Mouse (Mus musculus): ENCODE data around the gene Dgkz.

Dgkz gene

DNA sequence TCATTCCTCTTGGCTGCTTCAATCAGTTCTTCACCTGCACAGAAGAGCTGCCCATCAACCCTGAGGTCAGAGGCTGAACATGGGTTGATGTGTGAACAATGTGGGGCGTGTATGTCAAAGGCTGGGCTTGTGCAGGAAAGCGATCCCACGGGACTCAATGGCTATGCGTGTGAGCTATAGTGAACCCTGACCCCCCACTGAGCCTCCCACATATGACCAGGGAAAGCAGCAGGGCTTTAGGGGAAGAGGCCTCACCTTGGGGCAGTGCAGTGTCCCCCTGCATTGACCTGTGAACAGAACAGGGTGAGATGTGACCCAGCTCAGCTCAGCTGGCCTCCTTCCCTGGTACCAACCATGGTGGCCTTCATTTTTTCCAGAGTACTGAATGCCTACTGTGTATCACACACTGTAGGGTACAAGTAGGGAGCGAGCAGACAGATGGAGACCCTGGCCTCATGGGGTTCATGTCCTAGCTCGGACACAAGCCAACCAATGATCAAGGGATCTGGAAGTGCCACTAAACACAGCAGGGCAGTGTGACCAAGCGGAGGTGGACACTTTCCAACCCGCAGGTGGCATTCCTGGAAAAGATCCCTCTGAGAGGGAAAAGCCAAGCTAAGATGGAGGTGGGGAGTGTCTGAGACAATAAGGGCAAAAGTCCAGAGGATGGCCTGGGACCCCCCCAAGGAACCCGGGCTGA, 40.7 kb downstream of the Dgkz start:
- no peak for DNase-seq (ENCODE audit: extremely low spot score)

DNA sequence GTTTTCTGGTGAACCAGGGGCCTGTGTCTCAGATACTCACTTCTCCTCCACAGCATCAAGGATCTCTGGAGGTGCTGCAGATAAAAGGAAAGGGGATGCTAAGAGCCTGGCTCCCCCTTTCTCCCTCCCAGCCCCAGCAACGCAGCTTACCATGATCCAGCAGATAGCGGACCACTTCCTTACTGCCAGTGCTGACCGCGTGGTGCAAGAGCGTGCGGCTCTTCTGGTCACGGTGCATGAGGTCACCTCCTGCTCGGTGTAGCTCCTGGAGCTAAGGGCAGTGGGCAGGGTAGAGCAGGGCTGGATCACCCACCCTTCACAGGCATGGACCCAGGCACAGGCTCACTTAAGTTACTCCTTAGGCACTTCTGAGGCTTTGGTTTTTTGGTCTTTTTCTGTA, 41.6 kb downstream of the Dgkz start:
- DNase-seq (ENCODE audit: extremely low spot score) = no peak

DNA sequence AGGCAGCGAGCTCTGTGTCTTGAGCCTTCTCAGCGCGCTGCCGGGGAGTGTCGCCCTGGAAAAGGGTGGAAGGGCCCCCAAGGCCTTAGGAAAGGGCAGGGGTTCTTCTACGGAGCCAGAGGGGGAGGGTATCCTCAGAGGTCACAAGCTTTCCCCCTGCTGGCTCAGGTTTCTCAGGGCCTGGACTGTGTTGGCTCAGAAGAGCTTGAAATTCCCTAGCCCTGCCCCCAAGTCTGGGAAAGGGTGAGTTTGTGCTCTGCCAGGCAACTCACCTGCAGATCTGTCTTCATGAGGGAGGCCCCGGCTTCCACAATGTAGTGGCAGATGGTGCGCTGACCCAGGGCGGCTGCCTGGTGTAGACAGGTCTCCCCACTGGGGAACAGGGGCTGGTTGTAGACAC, 42.2 kb downstream of the Dgkz start:
- DNase-seq (ENCODE audit: extremely low spot score) = peak; percentile 75

DNA sequence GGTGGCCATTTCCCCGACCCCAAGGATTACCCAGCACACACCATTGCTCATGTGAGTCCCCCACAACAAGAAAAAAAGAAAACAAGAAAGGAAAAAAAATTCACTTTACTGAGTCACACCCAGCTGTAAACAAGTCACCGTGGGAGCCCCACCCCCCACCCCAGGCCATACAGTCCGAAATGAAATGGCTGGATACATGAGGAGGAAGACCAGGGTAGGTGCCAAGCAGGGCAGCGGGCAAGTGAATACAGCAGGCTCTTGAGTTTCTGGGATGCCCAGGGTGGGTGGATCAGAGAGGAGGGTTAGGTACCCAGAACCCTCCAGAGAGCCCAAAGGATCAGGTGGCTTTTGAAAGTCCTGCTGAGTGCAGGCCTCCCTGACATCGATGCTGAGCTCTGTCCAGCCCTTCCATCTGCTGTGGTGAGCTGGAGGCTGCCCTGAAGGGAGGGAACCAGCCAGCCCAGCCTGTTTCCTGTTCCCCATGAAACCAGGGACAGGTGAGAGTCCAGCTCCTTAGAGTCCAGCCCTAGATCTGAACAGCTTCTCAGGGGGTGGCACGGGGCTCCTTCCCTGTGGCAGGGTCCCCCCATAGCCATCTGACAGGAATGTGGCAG, 42.8 kb downstream of the Dgkz start:
- DNase-seq (ENCODE audit: extremely low spot score) = peak; percentile 65

DNA sequence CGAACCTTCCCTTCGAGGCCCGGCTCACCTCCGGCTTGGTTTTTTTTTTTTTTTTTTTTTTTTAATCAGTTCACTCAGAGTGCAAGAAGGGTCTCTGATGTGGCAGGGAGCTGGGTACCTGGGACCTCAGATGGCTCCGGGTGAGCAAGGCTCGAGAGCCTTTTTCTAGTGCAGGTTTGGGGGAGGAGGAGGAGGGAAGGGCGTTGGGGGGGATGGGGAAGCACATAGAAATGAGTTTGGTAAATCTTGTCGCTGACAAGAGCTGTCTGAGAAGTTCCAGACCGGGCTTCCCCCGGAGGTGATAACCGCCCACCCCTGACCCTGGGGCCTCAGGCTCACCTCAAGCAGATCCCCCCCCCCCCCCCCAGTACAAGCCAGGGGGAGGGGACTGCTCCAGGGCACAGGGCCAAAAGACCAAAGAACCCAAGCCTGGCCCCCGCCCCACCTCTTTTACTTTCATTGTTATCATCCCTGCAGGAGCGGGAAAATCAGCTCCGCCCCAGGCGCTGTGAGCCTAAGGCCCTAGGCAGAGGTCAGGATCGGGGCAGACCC, 43.4 kb downstream of the Dgkz start, which contains the start of gene Mdk:
Gene Mdk (minus strand): TSS at position 138 of the 552 bp plus-strand sequence.
- peak; percentile 94 for DNase-seq (ENCODE audit: extremely low spot score)

DNA sequence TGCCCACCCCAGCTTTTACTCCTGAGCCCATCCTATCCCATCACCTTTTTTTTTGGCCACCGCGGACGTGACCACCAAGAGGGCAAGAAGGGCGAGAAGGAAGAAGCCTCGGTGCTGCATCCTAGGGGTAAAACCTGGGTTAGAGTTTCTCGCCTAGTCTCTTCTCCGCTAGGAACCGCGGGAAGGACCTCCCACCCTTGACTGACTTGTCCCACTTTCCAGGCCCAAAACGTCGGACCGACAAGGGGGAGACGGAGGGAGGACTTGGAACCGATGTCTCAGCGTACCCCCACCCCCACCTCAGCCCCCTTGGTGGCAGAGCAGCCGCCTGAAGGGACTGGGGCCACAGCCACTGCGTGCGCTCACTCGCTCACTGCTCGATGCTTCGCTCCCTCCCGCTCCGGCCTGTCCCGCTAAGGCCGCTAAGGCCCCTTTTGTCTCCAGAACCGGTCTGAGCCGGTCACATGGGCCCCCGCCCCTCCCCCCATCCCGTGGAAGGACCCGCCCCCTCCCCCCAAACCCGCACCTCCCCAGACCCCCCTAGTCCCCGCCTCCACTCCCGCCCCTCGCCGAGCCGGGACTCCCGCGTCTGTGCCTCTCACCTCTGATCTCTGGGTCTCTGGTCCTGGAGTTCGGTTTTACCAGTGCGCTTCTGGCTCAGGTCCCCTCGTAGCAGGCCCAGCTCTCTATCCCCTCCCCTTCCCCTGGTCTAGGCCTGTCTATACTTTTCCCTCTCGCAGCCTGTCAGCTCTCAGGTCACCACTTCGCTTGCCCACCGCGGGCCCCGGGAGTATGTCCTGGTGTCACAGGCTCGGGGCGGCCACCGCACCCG, 44.1 kb downstream of the Dgkz start:
- peak; percentile 97 for DNase-seq (ENCODE audit: extremely low spot score)

DNA sequence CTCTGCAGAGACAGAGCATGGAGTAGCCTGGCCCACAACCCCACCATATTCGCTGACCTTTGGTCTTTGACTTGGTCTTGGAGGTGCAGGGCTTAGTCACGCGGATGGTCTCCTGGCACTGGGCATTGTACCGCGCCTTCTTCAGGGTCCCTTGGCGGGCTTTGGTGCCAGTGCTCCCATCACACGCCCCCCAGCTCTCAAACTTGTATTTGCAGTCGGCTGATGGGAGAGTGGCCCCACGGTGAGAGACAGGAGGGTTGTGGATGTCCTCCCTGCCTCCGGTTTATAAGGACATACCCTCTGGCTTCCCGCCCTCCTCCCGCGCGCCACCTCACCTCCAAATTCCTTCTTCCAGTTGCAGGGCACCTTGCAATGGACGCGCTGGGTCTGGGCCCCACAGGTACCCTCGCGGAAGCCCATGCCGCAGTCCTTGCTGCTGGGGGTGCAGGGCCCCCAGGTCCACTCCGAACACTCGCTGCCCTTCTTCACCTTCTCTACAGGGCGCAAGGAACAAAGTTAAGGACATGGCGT, 44.8 kb downstream of the Dgkz start:
- DNase-seq (ENCODE audit: extremely low spot score) = peak; percentile 61

DNA sequence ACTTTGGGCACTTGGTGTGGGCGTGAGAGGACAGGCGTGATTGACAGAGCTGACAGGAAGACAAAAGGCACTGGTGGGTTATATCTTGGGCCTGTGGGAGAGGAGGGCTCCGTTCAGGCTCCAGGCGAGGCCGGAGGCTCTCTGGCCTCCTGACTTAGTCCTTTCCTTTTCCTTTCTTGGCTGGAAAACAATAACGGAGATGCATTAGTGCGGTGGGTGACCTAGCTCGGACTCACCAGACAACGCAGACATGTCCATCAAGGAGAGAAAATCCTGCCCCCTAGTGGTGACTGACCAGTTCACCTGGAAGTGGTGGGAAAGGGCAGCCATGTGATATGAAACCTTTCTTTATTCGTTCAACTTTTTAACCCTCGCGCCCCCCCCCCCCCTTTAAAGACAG, 45.7 kb downstream of the Dgkz start:
- DNase-seq (ENCODE audit: extremely low spot score) = peak; percentile 89

DNA sequence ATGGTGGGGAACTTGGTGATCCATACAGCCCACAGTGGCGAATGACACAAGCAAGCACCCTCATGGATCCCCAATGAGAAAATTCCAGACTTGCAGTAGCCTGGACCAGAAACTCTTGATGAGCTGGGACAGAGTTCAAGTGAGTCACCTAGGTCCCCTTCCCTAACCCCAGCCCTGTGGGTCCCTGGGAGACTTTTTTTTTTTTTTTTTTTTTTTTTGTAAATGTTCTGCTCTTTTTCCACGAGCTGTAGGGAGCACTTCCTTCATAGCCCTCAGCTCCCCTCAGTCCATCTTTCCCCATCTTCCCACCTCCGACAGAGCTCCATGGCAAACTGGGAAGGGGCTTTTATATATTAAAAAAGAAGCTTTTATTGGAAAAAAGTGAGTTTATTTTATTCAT, 46.2 kb downstream of the Dgkz start:
- DNase-seq (ENCODE audit: extremely low spot score) = no peak

DNA sequence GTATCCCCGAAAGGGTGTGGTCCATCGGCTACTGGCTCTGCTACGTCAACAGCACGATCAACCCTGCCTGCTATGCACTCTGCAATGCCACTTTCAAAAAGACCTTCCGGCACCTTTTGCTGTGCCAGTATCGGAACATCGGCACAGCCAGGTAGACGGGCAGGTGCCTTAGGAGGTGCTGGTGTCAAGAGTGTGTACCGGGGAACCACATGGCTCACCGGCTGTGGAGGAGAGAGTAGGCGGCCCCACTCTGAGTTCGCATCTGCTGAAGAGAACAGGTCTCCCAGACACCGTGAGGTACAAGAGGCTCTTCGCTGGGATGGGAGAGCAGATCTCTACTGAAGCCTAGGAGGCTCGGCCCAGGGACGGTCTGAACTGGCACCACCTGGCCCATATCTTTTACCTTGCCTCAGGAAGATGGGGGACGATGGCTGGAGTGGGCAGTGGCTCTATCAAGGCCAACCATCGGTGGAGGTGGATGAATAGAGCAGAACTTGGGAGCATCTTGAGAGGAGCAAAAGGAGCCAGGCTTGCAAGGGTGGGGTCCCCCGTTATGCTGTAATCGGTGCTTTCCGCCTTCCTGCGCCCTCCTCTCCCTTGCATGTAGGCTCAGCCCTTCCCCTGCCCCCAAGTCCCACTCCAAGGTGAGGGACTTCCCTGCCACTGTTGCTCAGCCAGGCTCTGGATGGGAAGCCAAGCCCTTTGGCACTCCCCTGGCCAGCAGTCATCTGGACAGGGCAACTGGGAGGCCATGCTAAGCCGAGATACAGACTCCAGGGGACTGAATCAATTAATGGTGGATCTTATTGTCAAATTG, 46.9 kb downstream of the Dgkz start:
- peak; percentile 43 for DNase-seq (ENCODE audit: extremely low spot score)

DNA sequence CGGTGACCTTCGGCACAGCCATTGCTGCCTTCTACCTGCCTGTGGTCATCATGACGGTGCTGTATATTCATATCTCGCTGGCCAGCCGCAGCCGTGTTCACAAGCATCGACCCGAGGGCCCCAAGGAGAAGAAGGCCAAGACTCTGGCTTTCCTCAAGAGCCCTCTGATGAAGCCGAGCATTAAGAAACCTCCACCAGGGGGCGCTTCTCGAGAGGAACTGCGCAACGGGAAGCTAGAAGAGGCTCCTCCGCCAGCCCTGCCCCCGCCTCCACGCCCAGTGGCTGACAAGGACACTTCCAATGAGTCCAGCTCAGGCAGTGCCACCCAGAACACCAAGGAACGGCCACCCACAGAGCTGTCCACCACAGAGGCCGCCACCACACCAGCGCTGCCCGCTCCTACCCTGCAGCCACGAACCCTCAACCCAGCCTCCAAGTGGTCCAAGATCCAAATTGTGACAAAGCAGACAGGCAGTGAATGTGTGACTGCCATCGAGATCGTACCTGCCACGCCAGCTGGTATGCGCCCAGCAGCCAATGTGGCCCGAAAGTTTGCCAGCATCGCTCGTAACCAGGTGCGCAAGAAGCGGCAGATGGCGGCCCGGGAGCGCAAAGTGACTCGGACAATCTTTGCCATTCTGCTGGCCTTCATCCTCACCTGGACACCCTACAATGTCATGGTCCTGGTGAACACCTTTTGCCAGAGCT, 47.7 kb downstream of the Dgkz start:
- peak; percentile 85 for DNase-seq (ENCODE audit: extremely low spot score)

DNA sequence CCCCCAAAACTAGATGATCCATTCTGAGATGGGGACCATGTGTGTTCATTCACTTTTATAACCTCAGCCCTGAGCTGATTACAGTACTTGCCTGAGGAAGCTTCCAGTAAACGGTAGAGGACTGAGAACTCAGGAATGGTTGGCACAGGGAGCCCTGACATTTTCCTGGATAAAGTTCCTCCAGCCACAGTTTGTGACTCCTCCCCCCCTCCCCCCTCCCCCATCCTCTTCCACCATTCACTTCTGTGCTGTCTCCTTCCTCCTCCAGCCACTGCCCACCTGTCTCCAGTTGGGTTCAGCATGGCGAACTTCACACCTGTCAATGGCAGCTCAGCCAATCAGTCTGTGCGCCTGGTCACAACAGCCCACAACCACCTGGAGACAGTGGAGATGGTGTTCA, 48.7 kb downstream of the Dgkz start, which contains the start of gene Chrm4:
Gene Chrm4 (plus strand): TSS at position 301 of the 400 bp plus-strand sequence.
- no peak for DNase-seq (ENCODE audit: extremely low spot score)

DNA sequence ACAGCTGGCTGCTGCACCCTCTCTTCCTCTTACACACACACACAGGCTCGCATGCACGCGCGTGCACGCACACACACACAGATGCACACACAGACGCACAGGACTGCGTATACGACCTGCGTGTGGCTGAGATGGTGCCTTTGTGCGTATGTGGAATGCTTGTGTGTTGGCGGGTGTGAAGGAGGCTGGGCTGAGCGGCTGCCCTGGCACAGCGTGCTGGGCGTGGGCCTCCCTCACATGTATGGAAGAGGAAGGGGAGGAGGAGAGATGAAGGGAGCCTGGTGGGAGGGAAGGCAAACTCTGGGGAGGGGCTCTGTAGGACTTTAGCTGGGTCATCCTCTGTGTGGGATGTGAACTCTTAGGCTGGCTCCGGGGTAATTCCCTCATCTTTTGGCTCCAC, 50.2 kb downstream of the Dgkz start:
- no peak for DNase-seq (ENCODE audit: extremely low spot score)

DNA sequence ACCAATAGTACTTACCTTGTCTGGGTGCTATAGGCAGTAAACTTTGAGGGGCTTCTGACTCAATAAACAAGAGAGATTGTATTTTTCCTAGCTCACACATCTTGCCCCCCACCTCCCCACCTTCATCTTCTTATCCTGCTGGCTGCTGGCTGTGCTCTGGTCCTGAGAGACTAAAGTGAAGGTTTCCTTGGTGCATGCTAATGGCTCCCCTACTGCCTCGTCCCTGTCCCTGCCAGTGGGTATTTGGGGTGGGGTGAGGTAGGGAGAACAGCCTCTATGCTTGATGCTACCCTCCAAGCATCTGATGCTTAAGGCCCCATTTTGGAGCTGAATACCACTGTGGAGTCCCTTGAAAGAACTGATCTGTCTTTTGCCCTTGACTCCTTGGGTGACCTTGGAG, 50.9 kb downstream of the Dgkz start:
- no peak for DNase-seq (ENCODE audit: extremely low spot score)

DNA sequence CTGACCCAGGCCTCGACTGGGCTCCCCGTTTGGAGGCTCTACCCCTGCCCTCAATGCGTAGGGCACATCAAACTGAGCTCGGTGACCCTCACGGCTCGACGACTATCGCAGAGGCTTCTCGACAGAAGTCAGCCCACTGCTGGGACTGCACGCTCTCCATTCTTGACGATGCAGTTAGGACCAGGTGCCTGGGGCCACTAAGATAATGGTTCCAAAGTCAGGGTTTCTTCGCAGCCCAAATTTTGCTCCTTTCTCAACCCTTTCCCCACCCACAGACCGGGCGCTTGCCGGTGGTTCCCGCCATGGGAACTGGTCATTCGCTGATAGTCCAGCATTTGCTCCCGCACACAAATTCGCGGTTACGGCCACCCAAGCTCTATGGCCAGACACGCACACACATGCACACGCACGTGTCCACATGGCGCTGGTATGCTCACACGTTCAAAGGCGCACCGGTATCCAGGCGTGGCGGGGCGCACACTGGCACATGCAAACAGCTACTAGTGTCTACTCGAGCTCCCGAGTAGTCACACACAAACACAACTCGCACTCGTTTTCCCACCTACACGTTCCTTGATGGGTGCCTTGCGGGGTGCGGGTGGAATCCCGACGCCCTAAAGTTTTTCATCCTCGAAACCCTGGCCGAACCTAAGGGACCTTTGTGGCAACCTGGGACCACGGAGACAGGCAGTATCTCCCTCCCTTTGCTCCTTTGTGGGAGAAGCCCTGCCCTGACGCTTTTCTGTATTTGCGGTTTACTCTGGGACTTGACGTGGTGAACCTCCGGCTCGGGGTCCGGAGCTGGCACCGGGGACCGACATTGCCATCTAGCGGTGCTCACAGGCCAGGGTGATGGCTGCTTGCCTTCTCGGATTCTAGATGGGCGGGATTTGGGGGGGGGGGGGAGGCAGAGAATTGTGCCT, 52.0 kb downstream of the Dgkz start:
- DNase-seq (ENCODE audit: extremely low spot score) = peak; percentile 83

DNA sequence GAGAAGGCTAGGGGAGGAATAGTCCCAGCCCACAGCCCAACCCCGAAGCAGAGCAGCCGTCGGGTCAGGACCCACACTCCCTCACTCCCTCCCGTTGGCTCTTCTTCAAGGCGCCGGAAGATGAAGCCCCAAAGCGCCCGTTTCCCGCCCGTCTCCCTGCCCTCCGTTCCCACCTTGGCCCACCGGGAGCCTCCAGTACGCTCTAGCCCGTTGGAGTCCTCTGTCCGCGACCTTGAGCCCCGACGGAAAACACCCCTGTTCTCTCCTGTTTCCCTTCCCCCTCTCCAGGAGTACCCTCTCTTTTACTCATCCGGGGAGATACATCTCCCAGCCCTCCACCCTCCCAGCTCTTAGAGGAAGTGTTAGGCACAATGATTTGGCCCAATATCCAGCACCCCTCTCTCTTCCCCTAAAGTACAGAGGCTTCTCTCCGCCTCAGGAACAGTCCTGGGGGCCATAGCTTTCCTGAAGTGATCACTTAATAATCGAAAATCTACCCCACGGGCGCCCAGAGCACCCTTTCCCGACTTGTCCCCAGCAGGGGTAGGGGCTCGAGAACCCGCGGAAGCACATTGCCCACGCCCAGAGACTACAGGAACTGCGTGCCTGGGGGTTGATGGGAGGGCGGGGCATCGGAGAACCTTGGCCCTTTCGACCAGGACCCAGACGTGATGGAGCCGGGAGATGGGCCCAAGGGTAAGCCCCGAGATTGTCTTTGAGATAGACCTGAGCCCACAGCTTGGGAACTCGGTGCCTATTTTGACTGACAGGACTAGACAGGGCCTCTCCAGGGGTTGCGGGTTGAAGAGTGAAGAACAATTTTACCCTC, 52.9 kb downstream of the Dgkz start:
- DNase-seq (ENCODE audit: extremely low spot score) = no peak

DNA sequence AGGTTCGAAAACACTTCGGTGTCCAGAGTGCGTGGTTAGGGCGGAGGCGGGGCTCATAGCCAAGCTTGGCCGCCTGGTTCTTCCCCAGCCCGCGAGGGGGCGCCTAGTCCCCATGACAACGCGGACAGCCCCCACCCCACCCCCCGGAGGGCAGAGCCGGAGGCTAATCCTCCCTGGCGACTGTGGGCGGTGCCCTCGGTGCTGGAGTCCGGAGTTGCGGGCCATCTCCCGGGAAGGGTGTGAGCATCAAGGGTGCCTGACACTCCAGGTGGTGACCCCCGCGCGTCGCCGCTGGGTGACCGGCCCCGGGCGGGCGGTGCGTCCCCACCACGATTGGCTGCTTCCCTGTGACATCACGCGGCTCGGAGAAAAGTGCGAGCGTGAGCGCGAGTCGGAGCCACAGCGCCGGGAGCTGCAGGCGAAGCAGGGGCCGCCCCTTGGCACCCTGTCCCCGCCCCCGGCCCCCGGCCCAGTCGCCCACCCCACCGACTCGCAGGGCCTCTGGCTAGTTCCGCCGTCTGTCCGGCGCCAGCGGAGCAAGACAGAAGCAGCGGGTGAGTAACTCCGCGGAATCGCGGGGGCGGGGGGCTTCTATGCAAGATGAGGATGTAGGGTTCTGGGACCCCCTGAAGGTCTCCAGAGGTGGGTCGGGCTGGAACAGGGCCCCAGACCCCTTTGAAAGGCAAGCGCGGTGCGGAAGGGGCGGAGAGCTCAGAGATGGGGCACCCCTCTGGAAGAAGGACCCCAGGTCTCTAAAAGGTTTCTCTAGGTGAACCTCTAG, 53.7 kb downstream of the Dgkz start:
- peak; percentile 88 for DNase-seq (ENCODE audit: extremely low spot score)

All from embryo, embryonic 9.5 days (tissue).